Mouse (Mus musculus) activated CD4-positive, CD25-positive, alpha-beta regulatory T cell, adult 4 months (primary cell): ENCODE results near the gene Lypd5. TPM values are rescaled to one million over a fixed set of nuclear protein-coding genes. Genes with fewer than 3 reads are reported as not detected.
A peak's percentile ranks its signal among the peaks of the same experiment; 100 is the strongest.

Experiments used
- ATAC-seq: one replicate; pipeline ENCODE4 v1.8.0; 2017
- polyA plus RNA-seq, 2 experiments: library from polyadenylated mRNA; unstranded; fragments of 100-300 nt; shearing (Covaris generic); gene quantifications; one replicate each; pipeline ENCODE4 v1.2.1; 2017

Lypd5 gene
- polyA plus RNA-seq, 2 experiments from 2014 or later = not detected

DNA sequence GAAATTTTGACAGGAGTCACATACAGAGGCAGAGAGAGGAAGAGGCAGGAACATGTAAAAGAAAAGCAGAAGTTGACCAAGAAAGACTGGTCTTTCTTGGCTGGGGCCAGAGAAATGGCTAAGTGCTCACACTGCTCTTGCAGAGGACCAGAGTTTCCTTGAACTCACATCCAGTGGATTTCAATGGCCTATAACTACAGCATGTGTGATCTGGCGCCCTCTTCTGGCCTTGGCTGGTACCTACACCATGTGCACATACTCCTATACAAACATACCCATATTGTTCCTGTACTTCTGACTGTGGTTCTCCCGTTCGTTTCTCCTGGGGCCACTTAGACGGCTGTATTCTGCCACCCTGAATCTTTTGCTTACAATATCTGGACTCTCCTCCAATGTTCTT is 12.0 kb downstream of the Lypd5 start:
- no peak for ATAC-seq

DNA sequence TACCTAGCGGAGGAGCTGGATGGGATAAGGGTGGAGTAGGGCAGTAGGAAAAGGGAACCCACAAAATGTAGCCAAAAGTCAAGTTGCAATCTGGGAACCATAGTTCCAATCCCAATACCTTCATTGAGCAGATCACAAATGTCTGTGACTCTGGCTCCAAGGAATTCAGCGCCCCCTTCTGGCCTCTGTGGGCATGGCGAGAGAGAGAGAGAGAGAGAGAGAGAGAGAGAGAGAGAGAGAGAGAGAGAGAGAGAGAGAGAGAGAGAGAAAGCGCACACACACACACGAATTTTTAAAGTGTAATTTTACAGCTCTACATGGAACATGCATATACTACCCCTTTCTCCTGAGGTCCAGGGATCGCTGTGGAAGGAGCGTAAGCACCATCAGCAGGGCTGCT is 14.2 kb downstream of the Lypd5 start:
- no peak for ATAC-seq

DNA sequence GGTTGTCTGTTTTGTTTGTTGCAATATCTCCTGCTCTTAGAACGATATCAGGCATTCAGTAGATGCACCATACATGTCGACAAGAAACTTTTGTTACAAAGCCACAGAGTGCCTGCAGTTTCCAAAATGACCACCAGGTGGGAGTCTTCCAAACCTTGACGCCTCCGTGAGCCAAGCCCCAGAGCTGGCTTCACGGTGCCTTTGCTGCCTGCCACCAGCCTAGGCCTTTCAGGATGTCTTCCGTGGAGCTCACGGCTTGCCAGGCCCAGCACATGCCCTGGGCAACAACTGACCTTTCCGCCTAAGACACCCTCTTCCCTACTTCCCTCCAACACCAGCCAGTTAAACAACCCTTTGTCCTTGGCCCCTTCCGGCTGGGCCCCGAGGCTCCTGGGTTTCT is 15.8 kb downstream of the Lypd5 start:
- ATAC-seq = no peak

DNA sequence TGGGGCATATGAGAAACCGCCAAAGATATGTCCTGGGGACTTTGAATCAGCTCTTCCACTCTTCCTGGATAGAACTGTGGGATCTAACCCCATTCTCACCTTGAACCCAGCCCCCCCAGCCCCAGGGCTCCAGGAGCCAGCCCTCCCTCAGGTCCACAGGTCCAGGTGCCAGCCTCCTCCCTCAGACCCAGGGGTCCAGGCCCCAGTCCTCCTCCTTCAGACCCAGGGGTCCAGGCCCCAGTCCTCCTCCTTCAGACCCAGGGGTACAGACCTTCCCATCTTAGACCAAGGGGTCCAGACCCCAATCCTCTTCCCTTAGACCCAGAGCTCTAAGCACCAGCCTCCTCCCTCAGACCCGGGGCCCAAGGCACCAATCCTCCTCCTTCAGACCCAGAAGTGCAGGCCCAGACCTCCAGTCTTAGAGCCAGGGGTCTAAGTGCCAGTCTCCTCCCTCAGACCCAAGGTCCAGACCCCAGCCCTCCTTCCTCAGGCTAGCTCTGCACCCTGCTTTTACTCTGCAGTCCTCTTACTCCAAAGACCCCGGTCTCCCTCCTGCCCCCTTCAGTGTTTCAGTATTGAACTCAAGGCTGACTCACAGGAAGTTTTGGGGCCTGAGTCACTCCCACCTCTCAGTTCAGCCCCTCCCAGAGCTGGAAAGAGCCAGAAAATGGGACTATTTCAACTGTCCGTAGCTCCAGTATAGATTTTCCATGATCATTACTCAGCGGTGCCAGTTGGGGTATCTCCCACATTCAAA is 16.4 kb downstream of the Lypd5 start:
- ATAC-seq = no peak

DNA sequence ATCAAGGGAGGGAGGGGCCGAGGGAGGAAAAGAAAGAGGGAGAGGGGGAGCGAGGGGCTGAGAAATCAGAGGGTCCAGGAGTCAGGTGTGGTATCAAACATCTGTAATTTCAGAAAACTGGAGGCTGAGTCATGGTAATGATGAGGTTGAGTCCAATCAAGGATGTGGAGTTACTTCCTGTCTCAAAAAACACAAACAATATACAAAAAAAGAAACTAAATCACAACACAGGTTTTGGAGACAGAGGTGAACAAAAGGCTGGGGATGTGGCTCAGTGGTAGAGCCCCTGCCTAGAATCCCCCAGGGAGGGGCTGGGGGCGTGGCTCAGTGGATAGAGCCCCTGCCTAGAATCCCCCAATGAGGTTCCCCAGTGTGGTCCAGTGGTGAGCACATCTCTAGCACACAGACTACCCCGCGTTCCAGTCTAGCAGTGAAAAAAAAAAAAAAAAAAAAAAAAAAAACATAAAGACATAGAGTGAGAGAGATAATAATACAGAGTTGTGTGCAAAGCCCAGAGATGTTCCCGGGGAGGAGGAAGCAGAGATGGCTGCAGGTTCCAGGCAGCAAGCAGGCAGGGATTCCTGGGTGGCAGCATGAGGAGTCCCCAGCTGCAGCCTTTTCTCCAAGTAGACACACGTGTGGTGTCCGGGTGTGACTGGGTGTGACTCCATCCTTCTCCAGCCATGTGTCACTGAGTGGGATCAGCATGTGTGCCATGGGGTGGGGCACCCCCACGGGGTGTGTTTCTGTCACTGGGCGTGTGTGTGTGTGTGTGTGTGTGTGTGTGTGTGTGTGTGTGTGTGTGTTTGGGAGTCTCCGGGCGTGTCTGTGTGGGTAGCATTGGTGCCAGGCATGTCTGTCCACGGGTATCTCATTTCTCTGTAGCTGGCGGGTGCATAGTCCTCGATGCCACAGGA is 18.0 kb downstream of the Lypd5 start:
- ATAC-seq = peak; percentile 26

DNA sequence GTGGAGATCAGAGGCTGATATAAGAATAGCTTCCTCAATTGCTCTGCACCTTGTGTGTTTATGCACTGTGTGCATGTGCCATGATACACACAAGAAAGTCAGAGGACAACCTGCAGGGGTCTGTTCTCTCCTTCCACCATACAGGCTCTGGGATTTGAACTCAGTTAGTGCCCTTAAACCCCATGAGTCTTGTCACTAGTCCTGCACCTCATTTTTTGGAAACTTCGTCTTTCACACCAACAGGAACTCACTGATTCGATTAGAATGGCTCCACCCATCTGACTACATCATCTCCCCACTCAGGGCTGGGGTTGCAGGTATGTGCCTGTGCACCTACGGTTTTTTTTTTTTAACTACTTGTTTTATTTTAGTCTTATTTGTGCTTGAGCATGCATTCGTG is 19.2 kb downstream of the Lypd5 start:
- ATAC-seq = no peak

DNA sequence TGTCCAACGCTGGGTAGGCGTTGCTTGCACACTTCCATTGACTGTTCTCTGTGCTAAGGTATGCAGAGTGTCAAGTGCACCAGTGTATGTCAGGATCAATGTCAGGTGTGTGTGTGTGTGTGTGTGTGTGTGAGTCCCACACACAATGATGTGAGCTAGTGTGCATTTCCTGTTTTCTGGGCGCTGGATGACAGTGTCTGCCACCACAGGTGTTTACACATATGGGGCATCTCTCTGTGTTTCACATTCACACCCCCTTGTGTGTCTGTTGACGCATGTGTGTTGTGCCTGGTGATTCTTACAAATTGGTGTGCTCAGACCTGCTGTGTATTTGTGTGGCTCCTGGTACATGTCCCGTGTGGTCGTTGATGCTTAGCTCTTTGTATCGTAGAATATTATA is 19.9 kb downstream of the Lypd5 start:
- ATAC-seq = no peak

DNA sequence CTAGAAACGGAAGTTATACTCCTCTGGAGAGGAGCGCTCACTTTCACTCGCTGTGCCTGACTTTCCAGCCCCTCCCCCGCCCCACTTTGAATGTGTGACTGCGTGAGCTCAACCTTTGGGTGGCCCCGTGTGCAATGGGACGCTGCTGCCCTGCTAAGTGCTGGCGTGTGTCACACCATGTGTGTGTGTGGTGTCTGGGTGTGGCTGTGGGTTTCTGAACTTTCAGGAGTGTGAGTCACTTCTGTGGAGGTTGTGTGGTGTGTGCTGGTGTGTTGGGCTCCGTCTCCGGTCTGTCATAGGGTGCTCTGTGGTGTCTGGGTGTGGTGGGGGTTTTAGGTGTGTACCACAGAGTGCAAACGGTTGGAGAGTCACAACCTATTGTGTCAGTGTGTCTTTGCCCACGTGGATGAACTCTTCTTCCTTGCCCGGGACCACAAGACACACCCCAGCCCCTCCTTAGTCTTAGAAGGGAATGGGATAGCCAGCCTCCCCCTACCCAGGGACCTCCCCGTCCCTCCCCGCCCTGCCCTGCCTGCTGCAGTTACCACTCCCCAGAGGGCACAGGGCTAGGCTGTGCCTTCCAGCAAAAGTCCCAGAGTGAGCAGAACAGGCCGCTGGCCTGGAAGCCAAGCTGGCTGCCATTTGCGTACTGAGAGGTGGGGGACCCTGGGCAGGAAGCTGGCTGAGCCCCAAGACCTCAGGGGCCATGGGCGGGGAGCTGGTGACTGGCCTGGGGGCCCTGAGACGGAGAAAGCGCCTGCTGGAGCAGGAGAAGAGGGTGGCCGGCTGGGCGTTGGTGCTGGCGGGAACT is 20.9 kb downstream of the Lypd5 start, which contains the start of gene Kcnn4:
Gene Kcnn4 (plus strand): TSS at position 533 of the 811 bp plus-strand sequence.
- ATAC-seq = peak; percentile 67

DNA sequence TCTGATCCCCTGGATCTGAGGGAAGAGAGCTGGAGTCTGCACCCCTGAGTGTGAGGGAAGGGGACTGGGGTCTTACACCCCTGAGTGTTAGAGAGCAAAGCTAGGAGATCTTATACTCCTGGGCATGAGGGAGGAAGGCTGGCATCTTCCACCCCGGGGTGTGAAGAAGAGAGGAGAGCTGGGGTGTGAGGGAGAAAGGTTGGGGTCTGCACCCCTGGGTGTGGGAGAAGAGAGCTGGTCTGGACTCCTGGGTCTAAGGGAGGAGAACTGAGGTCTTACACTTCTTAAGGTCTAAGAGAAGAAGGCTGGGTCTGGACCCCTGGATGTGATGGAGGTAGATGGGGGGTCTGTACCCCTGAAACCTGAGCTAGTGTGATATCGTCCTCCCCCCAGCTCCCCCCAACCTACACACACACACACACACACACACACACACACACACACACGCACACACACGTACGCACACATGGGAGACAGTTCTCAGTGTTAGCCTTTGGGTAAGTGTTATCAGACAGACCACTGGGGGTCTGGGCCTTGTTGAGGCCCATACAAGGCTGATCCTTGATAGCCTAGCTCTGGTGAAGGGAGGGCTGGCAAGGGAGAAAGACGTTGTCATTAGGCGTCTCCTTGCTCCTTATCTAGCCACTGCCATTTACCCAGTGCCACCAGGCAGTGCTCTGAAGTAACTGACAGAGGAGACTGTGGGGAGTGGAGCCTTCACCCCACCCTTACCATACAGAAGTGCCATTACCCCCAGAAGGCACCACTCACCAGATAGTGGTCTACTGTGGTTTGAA is 22.2 kb downstream of the Lypd5 start:
- ATAC-seq = no peak

DNA sequence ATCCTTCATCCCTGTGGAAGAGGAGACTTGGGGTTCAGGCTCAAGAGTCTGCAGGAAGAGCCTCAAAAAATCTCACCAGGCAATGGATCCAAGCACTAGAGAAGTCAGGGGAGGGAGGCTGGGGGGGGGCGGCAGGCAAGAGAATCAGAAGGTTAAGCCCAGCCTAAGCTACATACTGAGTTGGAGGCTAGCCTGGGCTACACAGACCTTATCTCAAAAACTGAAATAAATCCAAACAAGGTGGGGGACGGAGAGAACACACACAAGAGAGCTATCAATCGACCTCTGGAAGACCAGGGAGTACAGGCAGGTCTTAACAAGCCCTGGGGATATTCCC is 22.8 kb downstream of the Lypd5 start:
- no peak for ATAC-seq

DNA sequence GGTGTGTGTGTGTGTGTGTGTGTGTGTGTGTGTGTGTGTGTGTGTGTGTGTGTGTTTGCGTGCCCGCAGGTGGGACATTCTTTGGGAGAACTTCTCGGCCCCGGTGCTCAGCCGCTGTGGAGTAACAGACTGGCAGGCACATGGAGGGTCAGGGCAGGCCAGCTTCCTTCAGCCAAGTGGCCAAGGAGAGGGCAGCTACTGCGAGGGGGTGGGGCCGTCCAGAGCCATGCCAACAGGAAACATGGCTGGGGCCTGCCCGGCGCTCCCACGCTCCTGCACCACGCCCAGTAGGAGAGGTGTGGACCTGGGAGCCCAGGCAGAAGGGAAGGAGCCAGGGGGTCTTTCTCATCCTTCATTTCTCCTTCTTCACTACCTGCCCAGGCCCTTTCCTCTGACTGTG is 23.3 kb downstream of the Lypd5 start:
- no peak for ATAC-seq

DNA sequence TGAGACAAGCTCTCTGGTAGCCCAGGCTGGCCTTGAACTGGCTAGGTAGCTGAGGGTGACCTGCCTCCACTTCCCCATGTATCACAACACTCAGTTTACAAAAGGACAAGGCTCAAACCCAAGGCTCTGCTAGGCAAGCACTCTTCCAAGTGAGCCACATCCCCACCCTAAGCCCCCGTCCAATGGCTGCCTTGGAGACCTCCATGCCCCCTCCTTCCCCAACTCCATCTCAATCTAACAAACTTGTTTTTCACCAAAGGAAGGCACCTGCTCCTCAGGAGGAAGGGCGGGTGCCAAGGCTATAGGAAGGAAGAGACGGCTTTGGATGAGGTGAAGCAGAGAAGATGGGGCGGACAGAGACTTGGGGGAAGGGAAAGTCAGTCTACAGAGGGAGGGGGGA is 23.8 kb downstream of the Lypd5 start:
- ATAC-seq = no peak

DNA sequence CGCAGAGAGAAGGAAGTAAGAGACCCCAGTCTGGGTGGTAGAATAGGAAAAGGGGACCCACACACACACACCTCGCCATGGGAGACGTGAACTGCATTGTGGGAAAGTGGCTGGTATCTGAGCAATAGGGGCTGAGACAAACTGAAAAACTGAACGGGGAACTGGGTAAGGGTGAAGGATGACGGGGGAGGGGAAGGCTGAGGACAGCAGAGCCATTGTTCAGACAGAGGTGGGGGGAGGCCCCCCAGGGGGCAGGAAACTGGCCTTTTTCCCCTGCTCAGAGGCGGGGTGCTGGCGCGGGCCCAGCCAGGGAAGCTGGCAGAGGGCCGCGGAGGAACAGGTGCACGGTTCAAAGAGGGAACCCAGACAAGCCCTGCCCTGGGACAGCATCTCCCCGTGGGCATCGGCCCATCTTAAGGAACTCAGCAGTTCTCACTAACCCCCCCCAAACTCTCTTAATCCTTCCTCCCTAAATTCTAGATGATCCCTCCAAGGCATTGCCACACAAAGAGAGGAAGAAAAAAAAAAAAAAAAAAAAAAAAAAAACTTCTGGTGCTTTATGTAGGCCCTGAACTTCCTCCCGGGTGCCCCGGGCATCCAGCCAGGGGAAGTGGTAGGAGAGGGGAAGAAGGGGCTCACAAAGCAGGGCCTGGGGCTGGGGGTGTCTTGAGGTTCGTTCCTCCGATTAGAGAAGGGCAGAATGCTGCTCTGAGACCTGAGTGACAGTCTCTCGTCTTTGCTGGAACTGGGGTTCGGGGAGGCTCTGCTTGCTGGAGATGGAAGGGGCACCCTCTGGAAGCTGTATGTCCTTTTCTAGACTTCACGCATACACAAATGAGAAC is 24.8 kb downstream of the Lypd5 start:
- ATAC-seq = peak; percentile 32

DNA sequence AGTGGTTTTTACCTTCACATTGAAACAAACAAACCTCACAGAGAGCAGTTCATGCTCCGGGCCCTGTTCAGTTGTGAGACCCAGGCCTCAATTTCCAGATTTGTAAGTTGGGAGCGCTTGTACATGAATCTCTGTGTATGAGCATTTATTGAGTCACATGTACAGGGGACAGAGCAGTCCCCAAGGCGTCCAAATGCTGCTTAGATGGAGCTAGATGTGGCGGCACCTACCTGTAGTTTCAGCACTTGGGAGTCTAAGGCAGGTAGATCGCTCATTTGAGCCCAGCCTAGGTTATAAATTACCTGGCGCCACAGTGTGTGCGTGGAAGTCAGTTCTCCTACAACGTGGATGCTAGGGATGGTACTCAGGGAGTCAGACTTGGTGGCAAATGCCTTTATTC is 27.5 kb downstream of the Lypd5 start:
- ATAC-seq = no peak

DNA sequence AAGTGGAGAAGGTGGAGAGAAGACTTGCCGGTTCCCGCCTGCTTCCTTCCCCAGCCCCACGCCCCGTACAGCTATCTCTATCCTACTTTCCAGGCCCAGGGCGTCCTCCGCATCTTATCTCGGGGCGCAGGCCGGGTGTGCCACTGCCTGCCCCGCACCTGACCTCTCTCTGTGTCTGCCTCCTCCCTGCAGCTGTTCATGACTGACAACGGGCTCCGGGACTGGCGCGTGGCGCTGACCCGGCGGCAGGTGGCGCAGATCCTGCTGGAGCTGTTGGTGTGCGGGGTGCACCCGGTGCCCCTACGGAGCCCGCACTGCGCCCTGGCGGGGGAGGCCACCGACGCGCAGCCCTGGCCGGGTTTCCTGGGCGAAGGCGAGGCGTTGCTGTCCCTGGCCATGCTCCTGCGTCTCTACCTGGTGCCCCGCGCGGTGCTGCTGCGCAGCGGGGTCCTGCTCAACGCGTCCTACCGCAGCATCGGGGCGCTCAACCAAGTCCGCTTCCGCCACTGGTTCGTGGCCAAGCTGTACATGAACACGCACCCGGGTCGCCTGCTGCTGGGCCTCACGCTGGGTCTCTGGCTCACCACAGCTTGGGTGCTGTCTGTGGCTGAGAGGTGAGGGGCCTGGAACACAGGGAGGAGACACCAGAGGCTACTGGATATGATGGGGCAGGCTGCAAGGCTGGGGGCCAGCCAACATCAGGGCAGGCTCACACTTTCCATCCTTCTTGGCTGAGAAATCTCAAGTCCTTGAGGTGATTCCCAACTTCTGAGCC is 28.3 kb downstream of the Lypd5 start:
- ATAC-seq = no peak

DNA sequence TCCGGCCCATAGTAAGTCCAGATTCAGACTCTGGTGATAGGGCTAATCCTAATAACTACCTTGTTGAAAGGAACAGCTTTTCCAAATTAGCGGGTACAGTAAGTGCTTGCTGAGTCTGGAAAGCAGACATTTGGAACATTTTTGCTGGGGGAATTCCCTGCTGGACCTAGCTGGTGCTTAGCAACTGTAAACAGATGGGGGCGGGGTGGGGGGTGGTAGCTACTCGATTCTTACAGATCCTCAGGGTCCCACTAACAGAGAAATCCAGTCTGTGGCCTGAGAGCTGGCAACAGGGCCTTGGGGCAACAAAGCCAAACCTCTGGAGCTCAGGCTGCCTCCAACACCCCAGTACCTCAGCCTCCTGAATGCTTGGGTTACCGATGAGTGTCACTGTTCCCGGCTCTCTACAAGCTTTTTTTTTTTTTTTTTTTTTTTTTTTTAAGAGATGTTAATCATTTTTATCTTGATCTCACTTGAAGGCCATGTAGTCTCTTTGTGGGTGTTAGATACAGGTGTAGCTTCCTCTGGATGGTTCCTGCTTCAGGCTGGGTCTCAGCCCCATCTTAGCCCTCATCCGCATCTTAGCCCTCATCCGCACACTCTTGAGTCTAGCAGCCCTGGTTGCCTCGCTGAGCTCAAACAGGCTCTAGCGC is 29.2 kb downstream of the Lypd5 start:
- peak; percentile 64 for ATAC-seq

DNA sequence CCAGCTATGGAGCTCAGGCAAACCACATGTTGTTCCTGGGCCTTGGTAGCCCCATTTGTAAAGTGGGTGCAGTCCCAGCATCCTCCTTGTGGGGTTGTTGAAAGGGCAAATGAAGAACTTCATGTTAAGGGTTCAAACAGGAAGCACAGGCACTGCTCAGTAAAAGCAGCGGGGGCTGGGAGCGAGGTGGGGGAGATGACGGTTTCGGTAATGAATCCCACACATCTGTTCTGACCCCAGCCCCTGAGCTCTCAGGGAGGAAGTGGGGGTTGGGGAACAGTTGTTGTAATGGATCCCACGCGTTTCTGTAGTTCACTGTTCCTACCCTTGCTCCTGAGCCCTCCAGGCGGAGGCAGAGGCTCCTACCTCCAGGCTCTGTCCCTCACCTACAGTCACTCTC is 30.9 kb downstream of the Lypd5 start:
- ATAC-seq = peak; percentile 55

DNA sequence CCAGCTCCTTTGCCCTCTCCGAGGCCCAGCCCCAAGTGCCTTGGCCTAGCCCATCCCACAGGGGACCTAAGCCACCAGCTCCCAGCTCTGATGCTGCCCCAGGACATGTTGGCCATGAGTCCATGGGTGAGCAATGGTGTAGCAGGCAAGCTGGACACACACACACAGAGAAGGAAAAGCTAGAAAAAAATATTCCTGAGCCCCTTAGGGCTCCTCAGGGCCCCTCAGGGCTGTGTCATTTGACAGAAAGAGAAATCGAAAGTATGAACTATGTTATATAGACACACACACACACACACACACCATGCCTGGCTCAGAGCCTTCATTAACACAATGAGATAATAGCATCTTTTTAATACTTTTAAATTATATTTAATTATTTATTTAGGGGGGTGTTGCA is 31.4 kb downstream of the Lypd5 start:
- ATAC-seq = peak; percentile 12

DNA sequence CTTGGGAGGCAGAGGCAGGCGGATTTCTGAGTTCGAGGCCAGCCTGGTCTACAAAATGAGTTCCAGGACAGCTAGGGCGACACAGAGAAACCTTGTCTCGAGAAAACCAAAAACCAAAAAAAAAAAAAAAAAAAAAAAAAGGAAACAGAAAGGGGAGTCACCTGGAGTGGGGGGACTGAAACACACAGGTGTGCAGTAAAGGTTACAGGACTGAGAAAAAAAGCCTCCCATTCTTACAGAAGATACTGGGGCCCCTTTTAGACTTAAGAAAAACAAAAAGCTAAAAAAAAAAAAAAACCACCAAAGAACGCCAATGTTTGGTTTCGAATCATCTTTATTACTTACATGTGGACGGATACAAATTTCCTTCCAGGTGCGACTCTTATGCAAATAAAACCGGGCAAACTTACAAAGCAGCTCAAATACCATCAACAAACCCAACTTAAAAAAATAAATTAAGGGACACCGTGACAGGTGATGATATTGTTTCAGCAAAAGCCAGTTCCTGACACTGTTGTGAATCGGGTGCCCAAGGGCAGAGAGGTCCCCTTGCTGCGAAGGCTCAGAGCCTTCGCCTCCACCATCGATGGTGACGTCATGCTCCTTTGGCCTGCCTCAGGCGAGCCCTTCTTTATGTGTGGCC is 33.9 kb downstream of the Lypd5 start:
- no peak for ATAC-seq
